Mouse (Mus musculus) stomach, embryonic 15.5 days (tissue): ENCODE measurements around the gene Helq. TPM values are rescaled to one million over a fixed set of nuclear protein-coding genes. Genes with fewer than 3 reads are reported as not detected.
A peak's percentile ranks its signal among the peaks of the same experiment; 100 is the strongest.

ENCODE experiments used
- ATAC-seq: fragments of 200-750 bp; cut with Nextera tagmentation; 2 replicates; pipeline ENCODE4 v1.8.0; 2017; ENCODE audit warnings: low read depth, moderate number of reproducible peaks, moderate TSS enrichment; ENCODE audit not compliant: insufficient read depth, low FRiP score
- H3K27ac ChIP-seq: fragments of 300-500 bp; sonication (generic); 2 replicates; pipeline ENCODE4 v1.5.1; 2015; ENCODE audit warnings: mild to moderate bottlenecking, inconsistent platforms
- H3K27me3 ChIP-seq: fragments of 300-500 bp; sonication (generic); replicated peaks from 2 replicates; pipeline ENCODE4 v1.6.1; 2015; ENCODE audit warnings: inconsistent platforms
- H3K36me3 ChIP-seq: fragments of 300-500 bp; sonication (generic); 2 replicates; pipeline ENCODE4 v1.6.1; 2015; ENCODE audit warnings: inconsistent platforms
- H3K4me1 ChIP-seq: fragments of 300-500 bp; sonication (generic); 2 replicates; pipeline ENCODE4 v1.6.1; 2015; ENCODE audit warnings: inconsistent platforms
- H3K4me2 ChIP-seq: fragments of 300-500 bp; sonication (generic); 2 replicates; pipeline ENCODE4 v1.6.1; 2015; ENCODE audit warnings: mild to moderate bottlenecking, inconsistent platforms
- H3K4me3 ChIP-seq: fragments of 300-500 bp; sonication (generic); replicated peaks from 2 replicates; pipeline ENCODE4 v1.5.1; 2015; ENCODE audit warnings: inconsistent platforms
- H3K9ac ChIP-seq: fragments of 300-500 bp; sonication (generic); 2 replicates; pipeline ENCODE4 v1.6.1; 2015; ENCODE audit warnings: inconsistent platforms
- H3K9me3 ChIP-seq: fragments of 300-500 bp; sonication (generic); 2 replicates; pipeline ENCODE4 v1.6.1; 2016; ENCODE audit warnings: inconsistent platforms
- WGBS: fragments of 180-500 bp; shearing (Covaris S2); methylation state at CpG from one replicate; pipeline ENCODE4 v1.1.7; 2015; 5-methylcytosine and 5-hydroxymethylcytosine counted together
- polyA plus RNA-seq: library from polyadenylated mRNA; unstranded; fragments of >200 nt; fragmentation: Nextera tagmentation; extraction: Ambion mirVana; gene quantifications from 2 replicates; pipeline ENCODE4 v1.2.1, GENCODE M21; 2015

Gene Helq
- polyA plus RNA-seq, 1 experiment from 2014 or later = 13.3 TPM

DNA sequence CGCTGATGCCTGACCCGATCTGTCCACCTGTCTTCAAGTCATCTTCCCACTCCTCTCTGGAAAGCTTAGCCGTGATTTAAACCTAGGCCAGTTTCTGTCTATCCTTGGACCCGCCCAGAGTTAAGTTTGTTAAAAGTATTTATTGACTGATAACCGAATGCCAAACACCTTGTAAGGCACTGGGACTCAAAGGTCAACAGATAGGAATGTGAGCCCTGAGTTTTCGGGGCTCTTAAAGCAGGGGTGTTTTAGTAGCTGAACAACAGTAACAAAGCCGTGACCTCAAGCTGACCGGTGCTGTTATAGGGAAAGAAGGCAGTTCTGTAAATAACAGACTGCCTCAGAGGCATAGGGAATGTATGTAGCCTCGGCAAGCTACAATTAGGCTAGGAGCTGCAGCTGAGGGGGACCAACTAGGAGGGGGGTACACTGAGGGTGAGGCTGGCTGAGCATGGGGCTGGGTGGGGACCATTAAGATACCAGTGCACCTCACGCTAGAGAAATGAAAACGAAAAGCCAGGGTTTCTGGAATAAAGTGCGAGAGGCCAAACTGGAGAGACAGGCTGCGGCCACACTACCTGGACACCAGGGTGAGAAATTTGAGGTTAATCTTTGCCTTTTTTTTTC is 22.5 kb downstream of the Helq start:
- Histone ChIP-seq H3K27ac (no peak overlapping the region), H3K27me3 (no peaks in the 10 kb centered on the region), H3K4me1 (no peaks in the 10 kb centered on the region), H3K36me3 (peaks cover 4% of the 10 kb centered on the region; the same call in 1 of the 2 replicates), H3K9ac (no peak overlapping the region), H3K4me2 (no peak overlapping the region), H3K4me3 (no peak overlapping the region), H3K9me3 (no peaks in the 10 kb centered on the region)
- 65% methylated on average over 13 of the region's 13 CpGs for WGBS
- ATAC-seq = peak; percentile 39; the same call in 1 of the 2 replicates

DNA sequence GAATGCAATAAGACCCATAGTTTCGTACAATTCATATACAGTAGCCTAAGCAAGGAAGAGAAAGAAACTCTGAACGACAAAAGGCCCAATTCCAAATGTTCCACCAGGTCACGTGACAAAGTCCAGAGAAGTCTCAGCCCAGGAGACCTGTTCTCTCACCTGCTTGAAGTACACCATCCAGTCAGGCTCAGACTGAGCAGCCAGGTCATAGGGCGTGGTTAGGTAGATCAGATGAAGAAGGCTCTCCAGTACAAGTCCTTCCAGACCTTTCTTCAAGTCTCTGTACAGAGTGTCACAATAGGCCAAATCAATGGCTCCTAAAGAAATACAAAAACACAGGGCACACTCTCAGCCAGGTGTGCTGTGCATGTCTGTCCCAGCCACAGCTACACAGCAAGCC is 26.8 kb downstream of the Helq start:
- Histone ChIP-seq H3K9me3 (no peaks in the 10 kb centered on the region), H3K27ac (no peak overlapping the region), H3K27me3 (no peaks in the 10 kb centered on the region), H3K4me3 (no peak overlapping the region), H3K36me3 (peaks cover 12% of the 10 kb centered on the region; the same call in 1 of the 2 replicates), H3K4me2 (no peak overlapping the region), H3K9ac (no peak overlapping the region), H3K4me1 (no peaks in the 10 kb centered on the region)
- 87% methylated on average over 4 of the region's 4 CpGs for WGBS
- ATAC-seq = no peak

DNA sequence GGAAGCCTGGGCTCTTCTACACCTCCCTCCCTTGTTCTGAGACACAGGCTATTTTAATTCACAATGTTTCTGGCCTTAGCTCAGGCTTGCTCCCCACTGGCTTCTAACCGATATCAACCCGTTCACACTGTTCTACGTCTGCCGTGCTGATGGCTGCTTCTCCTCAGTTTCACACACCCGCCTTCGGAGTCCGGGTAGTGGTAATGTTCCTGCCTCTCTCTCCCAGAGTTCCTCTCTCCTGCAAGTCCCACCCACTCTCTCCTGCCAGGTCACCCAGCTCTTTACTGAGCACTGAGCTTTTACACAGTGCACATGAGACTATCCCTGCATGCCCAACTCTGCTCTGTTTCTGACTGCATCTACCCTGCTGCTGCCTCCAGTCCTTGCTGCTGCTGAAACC is 32.4 kb downstream of the Helq start:
- no peak for ATAC-seq
- Histone ChIP-seq H3K4me3 (no peak overlapping the region), H3K4me1 (no peaks in the 10 kb centered on the region), H3K9me3 (no peaks in the 10 kb centered on the region), H3K27ac (no peak overlapping the region), H3K4me2 (no peak overlapping the region), H3K36me3 (peaks cover 32% of the 10 kb centered on the region), H3K9ac (no peak overlapping the region), H3K27me3 (no peaks in the 10 kb centered on the region)
- 94% methylated on average over 7 of the region's 7 CpGs for WGBS

DNA sequence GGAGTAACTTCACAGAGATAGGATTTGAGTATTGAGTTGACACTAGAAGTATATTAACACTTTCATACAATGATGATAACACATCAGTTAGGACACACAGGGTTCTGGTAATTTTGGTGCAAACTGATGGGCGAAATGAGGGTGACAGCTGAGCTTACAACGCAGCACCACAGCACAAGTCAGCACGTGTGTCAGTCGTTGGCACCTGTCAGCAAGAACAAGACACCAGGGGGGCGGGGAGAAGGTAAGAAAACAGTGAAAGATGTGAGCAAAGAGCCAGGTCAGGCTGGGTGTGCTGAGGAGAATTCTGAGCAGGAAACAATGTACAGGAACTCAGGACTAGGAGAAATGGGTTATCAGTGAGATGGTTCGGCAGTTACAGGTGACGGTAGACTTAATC is 36.7 kb downstream of the Helq start:
- ATAC-seq = no peak
- Histone ChIP-seq H3K9me3 (no peaks in the 10 kb centered on the region), H3K4me2 (no peak overlapping the region), H3K9ac (no peak overlapping the region), H3K36me3 (peaks cover 21% of the 10 kb centered on the region), H3K27ac (no peak overlapping the region), H3K4me1 (no peaks in the 10 kb centered on the region), H3K4me3 (no peak overlapping the region), H3K27me3 (no peaks in the 10 kb centered on the region)
- 87% methylated on average over 7 of the region's 7 CpGs for WGBS

DNA sequence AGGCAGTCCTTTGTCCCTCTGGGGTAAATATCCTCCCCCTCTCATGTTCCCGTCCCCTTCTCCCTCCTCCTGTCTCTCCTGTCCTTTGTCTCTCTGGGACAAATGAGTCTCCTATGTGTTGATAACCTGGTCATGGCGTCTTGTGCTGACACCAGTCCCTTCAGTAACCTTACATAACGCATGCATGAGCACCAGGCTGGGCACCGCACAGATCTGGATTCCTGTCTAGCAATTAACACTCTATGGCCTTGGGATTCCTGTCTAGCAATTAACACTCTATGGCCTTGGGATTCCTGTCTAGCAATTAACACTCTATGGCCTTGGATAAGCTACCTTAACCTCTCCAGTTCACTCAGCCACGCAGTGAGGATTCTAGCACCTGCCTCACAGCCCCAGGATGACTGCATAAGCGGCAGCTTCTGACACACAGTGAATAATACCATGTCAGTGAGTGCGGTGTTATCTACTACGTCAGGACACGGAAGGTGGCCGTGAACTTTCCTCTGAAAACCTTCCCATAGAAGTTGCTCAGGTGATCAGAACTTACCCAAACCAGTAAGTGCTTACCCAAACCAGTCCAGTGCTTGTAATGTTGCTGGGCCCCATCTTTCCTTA is 38.2 kb downstream of the Helq start:
- no peaks in the 10 kb centered on the region for H3K9me3 ChIP-seq
- H3K27me3 ChIP-seq = no peaks in the 10 kb centered on the region
- WGBS = 73% methylated on average over 10 of the region's 10 CpGs
- peaks cover 10% of the 10 kb centered on the region for H3K36me3 ChIP-seq
- no peak overlapping the region for H3K27ac ChIP-seq
- H3K4me3 ChIP-seq = no peak overlapping the region
- ATAC-seq = peak; percentile 18; the same call in 1 of the 2 replicates
- no peaks in the 10 kb centered on the region for H3K4me1 ChIP-seq
- no peak overlapping the region for H3K9ac ChIP-seq
- H3K4me2 ChIP-seq = no peak overlapping the region

DNA sequence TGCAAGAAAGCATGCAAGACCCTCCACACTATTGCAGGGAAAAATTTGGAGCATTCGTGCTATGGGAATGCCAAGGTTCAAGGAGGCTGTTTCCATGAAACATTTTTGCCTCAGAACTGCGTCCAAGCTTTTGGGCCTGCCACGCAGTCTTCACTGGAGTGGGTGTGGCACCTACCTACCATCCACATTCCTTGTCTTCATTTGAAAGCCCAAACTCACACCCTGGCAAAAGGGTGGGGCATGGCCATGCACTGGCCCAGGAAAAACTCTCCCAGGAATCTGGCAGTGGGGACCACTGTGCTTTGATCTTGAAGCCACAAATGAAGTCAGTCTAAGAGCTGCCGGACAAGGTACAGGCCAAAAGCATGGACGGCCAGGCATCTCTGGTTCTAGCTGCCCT is 40.3 kb downstream of the Helq start:
- no peak for ATAC-seq
- 0 out of 2 replicates have a peak, but pooled peaks cover under 1% of the 10 kb centered on the region for H3K36me3 ChIP-seq
- H3K4me3 ChIP-seq = no peak overlapping the region
- no peak overlapping the region for H3K9ac ChIP-seq
- H3K27ac ChIP-seq = no peak overlapping the region
- H3K27me3 ChIP-seq = no peaks in the 10 kb centered on the region
- H3K4me1 ChIP-seq = no peaks in the 10 kb centered on the region
- no peaks in the 10 kb centered on the region for H3K9me3 ChIP-seq
- H3K4me2 ChIP-seq = no peak overlapping the region
- WGBS = 86% methylated on average over 5 of the region's 5 CpGs

DNA sequence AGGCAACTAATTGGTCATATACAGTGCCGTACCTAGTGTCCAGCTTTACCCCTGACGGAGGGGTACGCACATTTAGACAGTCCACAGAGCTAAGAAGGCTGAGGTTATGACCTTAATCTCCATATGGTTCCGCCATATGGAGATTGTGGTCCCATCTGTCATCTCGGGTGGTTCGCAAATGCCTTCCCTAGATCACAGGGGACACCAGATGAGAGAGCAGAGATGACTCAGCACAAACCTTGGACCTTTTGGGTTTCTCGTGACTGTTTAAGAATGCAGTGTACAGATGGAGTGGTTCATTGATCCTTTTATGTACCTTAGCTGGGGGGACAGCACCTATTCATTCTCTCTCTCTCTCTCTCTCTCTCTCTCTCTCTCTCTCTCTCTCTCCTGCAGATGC is 45.0 kb downstream of the Helq start:
- Histone ChIP-seq H3K4me1 (no peaks in the 10 kb centered on the region), H3K9ac (no peak overlapping the region), H3K36me3 (no peaks in the 10 kb centered on the region), H3K9me3 (no peaks in the 10 kb centered on the region), H3K4me3 (no peak overlapping the region), H3K27me3 (no peaks in the 10 kb centered on the region), H3K27ac (no peak overlapping the region), H3K4me2 (no peak overlapping the region)
- 52% methylated on average over 7 of the region's 7 CpGs for WGBS
- no peak for ATAC-seq

DNA sequence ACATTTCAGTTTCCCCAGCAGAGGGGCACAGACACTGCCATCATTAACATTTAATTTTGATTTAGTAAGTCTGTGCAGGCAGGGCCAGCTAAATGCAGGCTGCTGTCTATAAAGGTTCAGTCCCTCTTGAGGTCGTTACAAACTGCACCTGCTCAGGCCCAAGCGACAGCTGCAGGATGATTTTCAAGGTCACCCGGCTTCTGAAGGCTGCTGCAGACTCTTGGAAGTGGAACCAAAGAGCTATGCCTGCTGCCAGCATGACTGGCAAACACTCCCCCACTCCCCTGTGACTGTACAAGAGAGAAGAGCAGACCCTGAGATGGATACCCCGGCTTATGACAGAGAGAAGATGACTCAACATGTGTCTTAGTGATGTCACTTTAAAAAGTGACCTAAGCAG is 46.7 kb downstream of the Helq start:
- no peak overlapping the region for H3K27ac ChIP-seq
- no peaks in the 10 kb centered on the region for H3K9me3 ChIP-seq
- H3K9ac ChIP-seq = no peak overlapping the region
- WGBS = 62% methylated on average over 4 of the region's 4 CpGs
- no peak overlapping the region for H3K4me2 ChIP-seq
- H3K4me1 ChIP-seq = no peaks in the 10 kb centered on the region
- no peaks in the 10 kb centered on the region for H3K36me3 ChIP-seq
- no peaks in the 10 kb centered on the region for H3K27me3 ChIP-seq
- no peak for ATAC-seq
- H3K4me3 ChIP-seq = no peak overlapping the region

DNA sequence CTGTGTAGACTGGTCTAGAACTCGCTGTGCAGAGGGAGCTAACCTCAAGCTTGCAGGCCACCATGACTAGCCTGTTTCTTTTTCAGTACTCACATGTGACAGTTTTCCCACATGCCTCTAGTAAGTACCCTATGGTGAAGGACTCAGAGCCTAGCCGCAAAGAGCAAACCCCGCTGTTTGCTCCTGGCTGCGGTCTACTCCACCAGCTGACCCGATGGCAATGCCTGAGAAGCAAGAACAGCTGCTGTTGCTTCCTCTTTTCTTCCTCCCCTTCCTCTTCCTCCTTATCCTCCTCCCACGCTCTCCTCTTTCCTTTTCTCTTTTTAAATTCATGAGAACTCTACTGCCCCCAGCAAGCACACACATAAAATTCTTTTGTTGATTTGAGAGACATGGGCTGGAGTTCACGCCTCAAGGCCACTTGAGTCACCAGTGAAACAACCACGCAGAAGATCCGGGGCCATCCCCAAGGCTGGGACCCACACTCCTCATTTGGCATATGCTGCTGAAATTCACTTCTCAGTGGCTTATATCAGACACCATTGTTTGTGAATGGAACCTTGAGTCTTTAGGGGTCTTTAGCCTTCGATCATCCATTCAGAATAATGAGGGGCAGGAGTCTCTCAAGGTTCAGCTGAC is 47.7 kb downstream of the Helq start:
- H3K4me3 ChIP-seq = no peak overlapping the region
- no peaks in the 10 kb centered on the region for H3K4me1 ChIP-seq
- H3K27ac ChIP-seq = no peak overlapping the region
- no peak for ATAC-seq
- no peaks in the 10 kb centered on the region for H3K36me3 ChIP-seq
- H3K27me3 ChIP-seq = no peaks in the 10 kb centered on the region
- no peak overlapping the region for H3K4me2 ChIP-seq
- no peaks in the 10 kb centered on the region for H3K9me3 ChIP-seq
- WGBS = 73% methylated on average over 10 of the region's 10 CpGs
- H3K9ac ChIP-seq = no peak overlapping the region

DNA sequence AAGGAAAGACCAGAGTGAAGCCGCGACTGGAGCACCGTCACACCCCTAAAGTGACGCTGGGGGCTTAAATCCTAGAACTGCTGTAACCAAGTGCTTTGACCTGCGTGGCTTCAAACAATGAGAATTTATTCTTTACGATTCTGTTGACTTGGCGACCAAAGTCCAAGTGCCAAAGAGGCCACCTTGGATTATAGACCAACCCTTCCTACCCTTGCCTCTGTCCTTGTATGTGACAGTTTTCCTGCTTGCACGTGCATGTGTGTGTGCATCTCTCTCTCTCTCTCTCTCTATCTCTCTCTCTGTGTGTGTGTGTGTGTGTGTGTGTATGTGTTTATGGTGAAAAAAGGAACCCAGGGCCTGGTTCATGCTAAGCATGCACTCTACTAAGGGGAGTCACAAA is 59.6 kb downstream of the Helq start:
- no peak overlapping the region for H3K4me3 ChIP-seq
- H3K9ac ChIP-seq = no peak overlapping the region
- no peaks in the 10 kb centered on the region for H3K4me1 ChIP-seq
- no peak for ATAC-seq
- no peaks in the 10 kb centered on the region for H3K9me3 ChIP-seq
- no peak overlapping the region for H3K27ac ChIP-seq
- H3K27me3 ChIP-seq = no peaks in the 10 kb centered on the region
- H3K4me2 ChIP-seq = no peak overlapping the region
- no peaks in the 10 kb centered on the region for H3K36me3 ChIP-seq
- 85% methylated on average over 8 of the region's 8 CpGs for WGBS

DNA sequence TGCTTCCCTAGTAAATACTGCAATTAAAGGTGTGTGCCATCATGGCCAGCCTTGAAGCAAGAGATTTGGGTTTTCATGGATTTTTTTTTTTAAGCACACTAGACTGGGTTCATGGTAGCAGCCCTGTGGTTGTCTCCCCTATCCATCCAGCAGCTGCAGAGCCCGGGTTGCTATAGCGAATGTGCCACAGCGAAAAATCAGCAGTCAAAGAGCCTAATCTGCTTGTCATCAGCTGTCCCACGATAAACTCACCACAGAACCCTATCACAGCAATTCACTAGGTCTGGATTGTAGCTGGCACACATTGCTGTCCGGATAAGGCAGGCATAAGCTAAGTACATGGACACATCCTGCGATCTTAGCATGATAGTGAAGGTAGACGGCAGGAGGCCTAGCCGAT is 61.5 kb downstream of the Helq start:
- 87% methylated on average over 8 of the region's 8 CpGs for WGBS
- H3K9ac ChIP-seq = no peak overlapping the region
- H3K36me3 ChIP-seq = no peaks in the 10 kb centered on the region
- H3K27me3 ChIP-seq = no peaks in the 10 kb centered on the region
- no peak overlapping the region for H3K4me2 ChIP-seq
- no peak for ATAC-seq
- no peaks in the 10 kb centered on the region for H3K4me1 ChIP-seq
- no peak overlapping the region for H3K4me3 ChIP-seq
- H3K9me3 ChIP-seq = no peaks in the 10 kb centered on the region
- no peak overlapping the region for H3K27ac ChIP-seq

DNA sequence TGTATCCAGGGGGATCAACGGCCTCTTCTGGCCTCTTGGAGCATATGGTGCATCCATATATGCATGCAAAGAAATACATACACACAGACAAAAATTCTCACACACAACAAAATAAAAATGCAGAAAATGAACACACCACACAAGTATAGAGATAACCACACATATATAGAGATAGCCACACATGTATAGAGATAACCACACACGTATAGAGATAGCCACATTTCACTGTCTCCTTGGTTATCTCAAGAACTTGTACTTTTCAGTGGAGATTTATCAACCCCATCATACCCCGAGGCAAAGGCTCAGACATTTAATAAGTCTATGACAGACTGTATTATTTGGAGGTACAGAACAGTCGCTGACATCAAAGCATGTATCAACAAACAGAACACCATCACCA is 63.9 kb downstream of the Helq start:
- Histone ChIP-seq H3K4me3 (no peak overlapping the region), H3K27me3 (no peaks in the 10 kb centered on the region), H3K9me3 (no peaks in the 10 kb centered on the region), H3K4me1 (no peaks in the 10 kb centered on the region), H3K27ac (no peak overlapping the region), H3K4me2 (no peak overlapping the region), H3K36me3 (no peaks in the 10 kb centered on the region), H3K9ac (no peak overlapping the region)
- no peak for ATAC-seq
- 77% methylated on average over 4 of the region's 4 CpGs for WGBS
